Mouse (Mus musculus): ENCODE measurements at regions not wholly inside any gene's neighbourhood (a gene's known extent, or its start where the extent isn't known, plus 50 kb on each side); places are given as distances from the start of the nearest gene placed in this dataset.

- H3K4me3 ChIP-seq (ENCODE audit: low read depth, low read length) = no peak overlapping the region
- no peak overlapping the region for H3K4me2 ChIP-seq (ENCODE audit: low read depth)
- DNase-seq (no peak), ATAC-seq (no peak)
- no peaks in the 10 kb centered on the region for H3K4me1 ChIP-seq (ENCODE audit: insufficient read depth)
- no peak overlapping the region for H3K27ac ChIP-seq (ENCODE audit: low read depth, low read length)
- peaks cover 3% of the 10 kb centered on the region; the same call in 1 of the 2 replicates for H3K27me3 ChIP-seq (ENCODE audit: insufficient read depth, low read length)
- no peak for TF ChIP-seq CTCF (IDR thresholded peaks at IDR 0.05; ENCODE audit: low read depth)
- H3K36me3 ChIP-seq (ENCODE audit: insufficient read depth) = no peaks in the 10 kb centered on the region
- no peaks in the 10 kb centered on the region for H3K9me3 ChIP-seq (ENCODE audit: low read length)
- no peak overlapping the region for H3K9ac ChIP-seq
- 84% methylated on average over 2 of the region's 2 CpGs for WGBS
These were observed 239.0 kb downstream of the Rplp1 start for GRCm38 (mm10) chr9:61675366-61675765.

- Histone ChIP-seq H3K36me3 (ENCODE audit: insufficient read depth) (no peaks in the 10 kb centered on the region), H3K9ac (no peak overlapping the region), H3K4me2 (ENCODE audit: low read depth) (no peak overlapping the region), H3K27ac (ENCODE audit: low read depth, low read length) (no peak overlapping the region), H3K27me3 (ENCODE audit: insufficient read depth, low read length) (peaks cover 3% of the 10 kb centered on the region; the same call in 1 of the 2 replicates), H3K4me3 (ENCODE audit: low read depth, low read length) (no peak overlapping the region), H3K9me3 (ENCODE audit: low read length) (no peaks in the 10 kb centered on the region), H3K4me1 (ENCODE audit: insufficient read depth) (no peaks in the 10 kb centered on the region)
- DNase-seq = no peak
- no peak for TF ChIP-seq CTCF (IDR thresholded peaks at IDR 0.05; ENCODE audit: low read depth)
- no peak for ATAC-seq
- 81% methylated on average over 16 of the region's 16 CpGs for WGBS
These were observed 240.7 kb downstream of the Rplp1 start for GRCm38 (mm10) chr9:61673575-61674203.

GRCm38 (mm10) chr9:61670986-61671385 lies 243.4 kb downstream of the Rplp1 start:
- no peaks in the 10 kb centered on the region for H3K4me1 ChIP-seq (ENCODE audit: insufficient read depth)
- 85% methylated on average over 4 of the region's 4 CpGs for WGBS
- no peaks in the 10 kb centered on the region for H3K9me3 ChIP-seq (ENCODE audit: low read length)
- no peak overlapping the region for H3K9ac ChIP-seq
- H3K27me3 ChIP-seq (ENCODE audit: insufficient read depth, low read length) = peaks cover 3% of the 10 kb centered on the region; the same call in 1 of the 2 replicates
- no peak overlapping the region for H3K27ac ChIP-seq (ENCODE audit: low read depth, low read length)
- ATAC-seq (no peak), DNase-seq (no peak)
- no peaks in the 10 kb centered on the region for H3K36me3 ChIP-seq (ENCODE audit: insufficient read depth)
- H3K4me3 ChIP-seq (ENCODE audit: low read depth, low read length) = no peak overlapping the region
- no peak for TF ChIP-seq CTCF (IDR thresholded peaks at IDR 0.05; ENCODE audit: low read depth)
- no peak overlapping the region for H3K4me2 ChIP-seq (ENCODE audit: low read depth)

DNA sequence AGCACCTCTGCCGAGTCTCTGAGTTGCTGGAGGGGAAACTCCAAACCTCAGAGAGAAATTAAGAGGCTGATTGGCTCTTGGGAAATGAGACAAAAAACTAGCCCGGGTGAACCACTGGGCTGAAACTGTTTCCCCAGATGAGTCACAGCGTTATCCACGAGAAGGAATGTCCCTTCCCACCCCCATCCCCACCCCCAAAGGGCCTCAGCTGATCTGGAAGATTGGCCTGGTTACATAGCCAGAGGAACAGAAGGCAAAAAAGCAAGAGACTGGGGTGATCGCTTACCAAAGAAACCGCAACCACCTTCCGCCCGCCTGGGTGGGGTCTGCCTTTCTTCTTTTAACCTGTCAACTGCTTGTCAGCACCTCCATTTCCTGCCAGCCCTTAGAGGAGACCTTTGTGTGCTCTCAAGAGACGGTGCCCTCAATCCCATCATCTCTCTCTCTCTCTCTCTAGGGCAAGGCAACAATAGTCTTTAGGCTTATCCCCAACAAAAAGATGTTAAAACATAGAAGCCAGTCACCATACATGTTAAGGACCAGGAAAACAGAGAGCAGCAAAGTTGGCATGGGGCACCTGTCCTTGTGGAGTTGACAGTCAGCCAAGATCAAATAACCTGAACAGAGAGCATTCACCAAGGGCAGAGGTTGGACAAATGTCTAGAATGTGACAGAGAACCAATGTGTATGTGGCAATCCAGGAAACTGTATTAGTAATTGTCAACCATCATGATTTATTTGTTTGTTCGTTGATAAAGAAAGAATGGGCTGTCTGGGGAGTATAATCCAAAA lies 244.4 kb downstream of the Rplp1 start:
- no peak for ATAC-seq

DNA sequence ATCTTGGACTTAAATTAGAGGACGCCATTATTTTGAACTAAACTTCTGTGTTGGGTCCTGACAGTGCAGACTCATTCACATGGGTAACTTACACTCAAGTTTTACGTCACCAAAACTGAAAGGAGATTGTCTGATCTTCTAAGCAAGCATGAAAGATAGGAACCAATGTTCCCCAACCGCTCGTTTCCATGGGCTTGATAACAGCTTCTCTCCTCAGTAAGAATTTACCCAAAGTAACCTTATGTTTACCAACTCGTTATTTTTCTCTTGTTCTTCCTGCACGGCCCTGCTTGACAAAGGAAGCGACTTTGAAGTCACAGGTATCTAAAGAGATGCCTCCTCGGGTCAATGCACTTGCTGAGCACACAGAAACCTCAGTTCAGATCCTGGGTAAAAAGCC lies 245.6 kb downstream of the Rplp1 start:
- 72% methylated on average over 8 of the region's 8 CpGs for WGBS
- no peak for DNase-seq
- TF ChIP-seq CTCF (IDR thresholded peaks at IDR 0.05; ENCODE audit: low read depth) = no peak
- ATAC-seq = no peak
- Histone ChIP-seq H3K36me3 (ENCODE audit: insufficient read depth) (no peaks in the 10 kb centered on the region), H3K9ac (no peak overlapping the region), H3K4me2 (ENCODE audit: low read depth) (no peak overlapping the region), H3K27ac (ENCODE audit: low read depth, low read length) (no peak overlapping the region), H3K4me1 (ENCODE audit: insufficient read depth) (no peaks in the 10 kb centered on the region), H3K9me3 (ENCODE audit: low read length) (no peaks in the 10 kb centered on the region), H3K27me3 (ENCODE audit: insufficient read depth, low read length) (no peaks in the 10 kb centered on the region), H3K4me3 (ENCODE audit: low read depth, low read length) (no peak overlapping the region)

More for the DNA sequence above, 244.4 kb downstream of the Rplp1 start:
- no peaks in the 10 kb centered on the region for H3K4me1 ChIP-seq (ENCODE audit: insufficient read depth)
- no peak for DNase-seq
- H3K4me3 ChIP-seq (ENCODE audit: low read depth, low read length) = no peak overlapping the region
- H3K9me3 ChIP-seq (ENCODE audit: low read length) = no peaks in the 10 kb centered on the region
- no peak for TF ChIP-seq CTCF (IDR thresholded peaks at IDR 0.05; ENCODE audit: low read depth)
- H3K4me2 ChIP-seq (ENCODE audit: low read depth) = no peak overlapping the region
- H3K27me3 ChIP-seq (ENCODE audit: insufficient read depth, low read length) = peaks cover 3% of the 10 kb centered on the region; the same call in 1 of the 2 replicates
- 52% methylated on average over 10 of the region's 10 CpGs for WGBS
- H3K36me3 ChIP-seq (ENCODE audit: insufficient read depth) = no peaks in the 10 kb centered on the region
- no peak overlapping the region for H3K9ac ChIP-seq
- no peak overlapping the region for H3K27ac ChIP-seq (ENCODE audit: low read depth, low read length)

DNA sequence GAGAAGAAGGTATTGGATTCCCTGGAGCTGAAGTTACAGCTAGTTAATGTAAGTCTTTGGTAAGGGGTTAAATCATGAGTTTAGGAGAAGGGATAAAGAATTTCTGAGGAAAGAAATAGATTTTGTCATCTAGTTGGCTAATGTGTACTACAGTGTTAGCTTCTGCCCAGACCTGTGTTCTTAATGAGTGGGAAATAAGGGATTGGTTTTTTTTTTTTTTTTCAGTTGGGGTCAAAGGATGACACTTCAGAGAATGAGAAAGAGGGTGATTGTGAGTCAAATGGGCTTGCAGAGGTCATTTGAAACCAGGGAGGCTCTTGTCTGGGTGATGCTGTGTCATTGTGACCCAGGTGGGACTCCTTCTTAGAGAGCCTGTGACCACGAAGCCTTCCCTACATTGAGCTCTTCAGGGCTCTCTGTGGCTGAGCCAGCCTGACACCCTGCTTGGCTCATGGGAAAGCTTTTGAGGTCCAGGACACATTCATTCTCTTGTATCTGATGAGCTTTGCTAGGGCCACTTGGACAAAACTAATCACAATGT lies 246.1 kb downstream of the Rplp1 start:
- Histone ChIP-seq H3K4me3 (ENCODE audit: low read depth, low read length) (no peak overlapping the region), H3K36me3 (ENCODE audit: insufficient read depth) (no peaks in the 10 kb centered on the region), H3K4me2 (ENCODE audit: low read depth) (no peak overlapping the region), H3K9me3 (ENCODE audit: low read length) (no peaks in the 10 kb centered on the region), H3K9ac (no peak overlapping the region), H3K27ac (ENCODE audit: low read depth, low read length) (no peak overlapping the region), H3K27me3 (ENCODE audit: insufficient read depth, low read length) (no peaks in the 10 kb centered on the region), H3K4me1 (ENCODE audit: insufficient read depth) (no peaks in the 10 kb centered on the region)
- no peak for DNase-seq
- TF ChIP-seq CTCF (IDR thresholded peaks at IDR 0.05; ENCODE audit: low read depth) = no peak
- ATAC-seq = no peak
- 83% methylated on average over 1 of the region's 1 CpGs for WGBS
